Mouse (Mus musculus): Measurements from ENCODE around the gene Tent4a. TPM values are rescaled to one million over a fixed set of nuclear protein-coding genes. Genes with fewer than 3 reads are reported as not detected.

Tent4a gene
- polyA plus RNA-seq, 1 experiment from 2014 or later, result 4.8 TPM

- H3K4me2 ChIP-seq (ENCODE audit: low read depth, low read length), result peak overlapping the region; percentile 90
- peak overlapping the region; percentile 92 for H3K9ac ChIP-seq (ENCODE audit: low read length)
- ATAC-seq (ENCODE audit: insufficient read depth, low FRiP score), result no peak
- H3K27ac ChIP-seq (ENCODE audit: low read length), result no peak overlapping the region
- H3K9me3 ChIP-seq (replicated peaks; ENCODE audit: control insufficient read depth, low read length), result no peaks in the 10 kb centered on the region
- WGBS, result 42% methylated on average over 6 of the region's 6 CpGs
- peaks cover 5% of the 10 kb centered on the region; the same call in 1 of the 2 replicates for H3K36me3 ChIP-seq (ENCODE audit: control insufficient read depth, insufficient read depth, low read length)
- H3K4me1 ChIP-seq (ENCODE audit: control insufficient read depth, insufficient read depth, low read length), result peaks cover 50% of the 10 kb centered on the region
- H3K4me3 ChIP-seq (replicated peaks; ENCODE audit: low read length), result peak overlapping the region; percentile 77
- H3K27me3 ChIP-seq (ENCODE audit: control insufficient read depth, insufficient read depth, low read length), result no peaks in the 10 kb centered on the region
Measured at GRCm38 (mm10) chr13:69531431-69531830, 3.0 kb downstream of the Tent4a start.

- peak overlapping the region; percentile 92 for H3K9ac ChIP-seq (ENCODE audit: low read length)
Measured at GRCm38 (mm10) chr13:69530951-69531350, 3.5 kb downstream of the Tent4a start.

GRCm38 (mm10) chr13:69530156-69530555, 4.3 kb downstream of the Tent4a start:
- Histone ChIP-seq H3K9me3 (replicated peaks; ENCODE audit: control insufficient read depth, low read length) (no peaks in the 10 kb centered on the region), H3K27ac (ENCODE audit: low read length) (no peak overlapping the region), H3K4me2 (ENCODE audit: low read depth, low read length) (0 out of 2 replicates have a peak overlapping the region, but pooled peaks have one; percentile 90), H3K9ac (ENCODE audit: low read length) (no peak overlapping the region), H3K4me1 (ENCODE audit: control insufficient read depth, insufficient read depth, low read length) (peaks cover 48% of the 10 kb centered on the region), H3K27me3 (ENCODE audit: control insufficient read depth, insufficient read depth, low read length) (no peaks in the 10 kb centered on the region), H3K4me3 (replicated peaks; ENCODE audit: low read length) (no peak overlapping the region), H3K36me3 (ENCODE audit: control insufficient read depth, insufficient read depth, low read length) (peaks cover 5% of the 10 kb centered on the region; the same call in 1 of the 2 replicates)
- no peak for ATAC-seq (ENCODE audit: insufficient read depth, low FRiP score)
- 77% methylated on average over 3 of the region's 3 CpGs for WGBS

More at GRCm38 (mm10) chr13:69530951-69531350, 3.5 kb downstream of the Tent4a start:
- H3K4me2 ChIP-seq (ENCODE audit: low read depth, low read length), result peak overlapping the region; percentile 90
- peaks cover 50% of the 10 kb centered on the region for H3K4me1 ChIP-seq (ENCODE audit: control insufficient read depth, insufficient read depth, low read length)
- H3K27me3 ChIP-seq (ENCODE audit: control insufficient read depth, insufficient read depth, low read length), result no peaks in the 10 kb centered on the region
- H3K9me3 ChIP-seq (replicated peaks; ENCODE audit: control insufficient read depth, low read length), result no peaks in the 10 kb centered on the region
- H3K27ac ChIP-seq (ENCODE audit: low read length), result no peak overlapping the region
- no peak for ATAC-seq (ENCODE audit: insufficient read depth, low FRiP score)
- H3K36me3 ChIP-seq (ENCODE audit: control insufficient read depth, insufficient read depth, low read length), result peaks cover 5% of the 10 kb centered on the region; the same call in 1 of the 2 replicates
- no peak overlapping the region for H3K4me3 ChIP-seq (replicated peaks; ENCODE audit: low read length)
- 75% methylated on average over 6 of the region's 6 CpGs for WGBS

- no peak for ATAC-seq (ENCODE audit: insufficient read depth, low FRiP score)
- 75% methylated on average over 7 of the region's 7 CpGs for WGBS
Measured at GRCm38 (mm10) chr13:69528531-69528930, 5.9 kb downstream of the Tent4a start.

GRCm38 (mm10) chr13:69525867-69526266, 8.6 kb downstream of the Tent4a start:
- Histone ChIP-seq H3K9ac (ENCODE audit: low read length) (no peak overlapping the region), H3K4me1 (ENCODE audit: control insufficient read depth, insufficient read depth, low read length) (peaks cover 50% of the 10 kb centered on the region), H3K27me3 (ENCODE audit: control insufficient read depth, insufficient read depth, low read length) (no peaks in the 10 kb centered on the region), H3K36me3 (ENCODE audit: control insufficient read depth, insufficient read depth, low read length) (peaks cover 5% of the 10 kb centered on the region; the same call in 1 of the 2 replicates), H3K4me3 (replicated peaks; ENCODE audit: low read length) (no peak overlapping the region), H3K27ac (ENCODE audit: low read length) (no peak overlapping the region), H3K4me2 (ENCODE audit: low read depth, low read length) (no peak overlapping the region), H3K9me3 (replicated peaks; ENCODE audit: control insufficient read depth, low read length) (no peaks in the 10 kb centered on the region)
- 63% methylated on average over 4 of the region's 4 CpGs for WGBS
- no peak for ATAC-seq (ENCODE audit: insufficient read depth, low FRiP score)

More at GRCm38 (mm10) chr13:69528531-69528930, 5.9 kb downstream of the Tent4a start:
- H3K4me2 ChIP-seq (ENCODE audit: low read depth, low read length), result no peak overlapping the region
- H3K9ac ChIP-seq (ENCODE audit: low read length), result no peak overlapping the region
- H3K27me3 ChIP-seq (ENCODE audit: control insufficient read depth, insufficient read depth, low read length), result no peaks in the 10 kb centered on the region
- H3K4me3 ChIP-seq (replicated peaks; ENCODE audit: low read length), result no peak overlapping the region
- no peaks in the 10 kb centered on the region for H3K9me3 ChIP-seq (replicated peaks; ENCODE audit: control insufficient read depth, low read length)
- H3K36me3 ChIP-seq (ENCODE audit: control insufficient read depth, insufficient read depth, low read length), result peaks cover 5% of the 10 kb centered on the region; the same call in 1 of the 2 replicates
- H3K27ac ChIP-seq (ENCODE audit: low read length), result no peak overlapping the region
- peaks cover 58% of the 10 kb centered on the region for H3K4me1 ChIP-seq (ENCODE audit: control insufficient read depth, insufficient read depth, low read length)

GRCm38 (mm10) chr13:69524158-69524530, 10.3 kb downstream of the Tent4a start:
- 72% methylated on average over 2 of the region's 2 CpGs for WGBS
- no peak overlapping the region for H3K9ac ChIP-seq (ENCODE audit: low read length)
- H3K27ac ChIP-seq (ENCODE audit: low read length), result no peak overlapping the region
- 0 out of 2 replicates have a peak, but pooled peaks cover 3% of the 10 kb centered on the region for H3K36me3 ChIP-seq (ENCODE audit: control insufficient read depth, insufficient read depth, low read length)
- no peaks in the 10 kb centered on the region for H3K27me3 ChIP-seq (ENCODE audit: control insufficient read depth, insufficient read depth, low read length)
- H3K4me3 ChIP-seq (replicated peaks; ENCODE audit: low read length), result no peak overlapping the region
- ATAC-seq (ENCODE audit: insufficient read depth, low FRiP score), result no peak
- H3K4me1 ChIP-seq (ENCODE audit: control insufficient read depth, insufficient read depth, low read length), result peaks cover 38% of the 10 kb centered on the region
- no peaks in the 10 kb centered on the region for H3K9me3 ChIP-seq (replicated peaks; ENCODE audit: control insufficient read depth, low read length)
- no peak overlapping the region for H3K4me2 ChIP-seq (ENCODE audit: low read depth, low read length)

- no peaks in the 10 kb centered on the region for H3K9me3 ChIP-seq (replicated peaks; ENCODE audit: control insufficient read depth, low read length)
- ATAC-seq (ENCODE audit: insufficient read depth, low FRiP score), result no peak
- H3K9ac ChIP-seq (ENCODE audit: low read length), result no peak overlapping the region; the same call in 1 of the 2 replicates
- 32% methylated on average over 14 of the region's 14 CpGs for WGBS
- H3K36me3 ChIP-seq (ENCODE audit: control insufficient read depth, insufficient read depth, low read length), result no peaks in the 10 kb centered on the region
- no peak overlapping the region for H3K4me3 ChIP-seq (replicated peaks; ENCODE audit: low read length)
- H3K4me1 ChIP-seq (ENCODE audit: control insufficient read depth, insufficient read depth, low read length), result peaks cover 38% of the 10 kb centered on the region
- no peak overlapping the region for H3K4me2 ChIP-seq (ENCODE audit: low read depth, low read length)
- H3K27ac ChIP-seq (ENCODE audit: low read length), result no peak overlapping the region
- no peaks in the 10 kb centered on the region for H3K27me3 ChIP-seq (ENCODE audit: control insufficient read depth, insufficient read depth, low read length)
Measured at GRCm38 (mm10) chr13:69523444-69524157, 10.8 kb downstream of the Tent4a start.

GRCm38 (mm10) chr13:69522161-69522791, 12.1 kb downstream of the Tent4a start:
- no peak for ATAC-seq (ENCODE audit: insufficient read depth, low FRiP score)
- H3K27me3 ChIP-seq (ENCODE audit: control insufficient read depth, insufficient read depth, low read length), result no peaks in the 10 kb centered on the region
- no peak overlapping the region for H3K4me3 ChIP-seq (replicated peaks; ENCODE audit: low read length)
- H3K9me3 ChIP-seq (replicated peaks; ENCODE audit: control insufficient read depth, low read length), result no peaks in the 10 kb centered on the region
- peaks cover 37% of the 10 kb centered on the region for H3K4me1 ChIP-seq (ENCODE audit: control insufficient read depth, insufficient read depth, low read length)
- H3K27ac ChIP-seq (ENCODE audit: low read length), result no peak overlapping the region
- no peaks in the 10 kb centered on the region for H3K36me3 ChIP-seq (ENCODE audit: control insufficient read depth, insufficient read depth, low read length)
- H3K4me2 ChIP-seq (ENCODE audit: low read depth, low read length), result no peak overlapping the region
- WGBS, result 93% methylated on average over 1 of the region's 1 CpGs
- peak overlapping the region; percentile 11; the same call in 1 of the 2 replicates for H3K9ac ChIP-seq (ENCODE audit: low read length)

GRCm38 (mm10) chr13:69519137-69519536, 15.3 kb downstream of the Tent4a start:
- Histone ChIP-seq H3K4me1 (ENCODE audit: control insufficient read depth, insufficient read depth, low read length) (peaks cover 16% of the 10 kb centered on the region), H3K4me2 (ENCODE audit: low read depth, low read length) (no peak overlapping the region), H3K4me3 (replicated peaks; ENCODE audit: low read length) (no peak overlapping the region), H3K9ac (ENCODE audit: low read length) (no peak overlapping the region), H3K27ac (ENCODE audit: low read length) (no peak overlapping the region), H3K9me3 (replicated peaks; ENCODE audit: control insufficient read depth, low read length) (no peaks in the 10 kb centered on the region), H3K27me3 (ENCODE audit: control insufficient read depth, insufficient read depth, low read length) (no peaks in the 10 kb centered on the region), H3K36me3 (ENCODE audit: control insufficient read depth, insufficient read depth, low read length) (no peaks in the 10 kb centered on the region)
- ATAC-seq (ENCODE audit: insufficient read depth, low FRiP score), result no peak
- 85% methylated on average over 6 of the region's 6 CpGs for WGBS
